In the genomic region with DNA sequence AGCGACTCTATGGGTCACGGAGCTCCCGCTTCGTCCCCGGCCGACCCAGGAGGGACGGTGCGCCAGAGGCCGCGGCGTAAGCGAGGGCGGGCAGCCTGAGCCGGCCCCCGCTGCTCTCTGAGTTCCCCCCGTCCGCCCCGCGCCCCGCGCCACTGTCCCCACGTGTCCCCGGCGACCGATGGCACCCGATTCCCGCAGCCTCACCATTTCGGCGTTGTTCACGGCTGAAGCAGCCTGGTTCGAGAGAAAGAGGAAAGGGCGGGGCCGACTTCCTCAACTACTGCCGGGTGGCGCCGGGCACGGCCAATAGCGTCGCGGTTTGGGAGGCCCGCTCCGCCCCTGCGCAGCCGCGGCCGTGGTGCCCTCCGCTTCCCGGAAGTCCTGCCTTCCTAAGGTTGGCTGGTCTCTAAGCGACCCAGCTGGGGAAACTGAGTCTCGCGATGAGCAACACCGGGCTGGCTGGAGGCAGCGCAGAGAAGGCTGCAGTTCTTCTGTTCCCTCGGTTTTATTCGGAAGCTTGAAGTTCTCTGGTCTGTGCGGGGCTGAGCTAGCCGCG, we compare ENCODE assay signal across 8 mouse cellular contexts. TPM values are rescaled to one million over a fixed set of nuclear protein-coding genes. Genes with fewer than 3 reads are reported as not detected.
DNase-seq lines count a peak whose midpoint lies in the region; ATAC-seq lines count a peak whose summit lies in the region.

A gene (plus strand): TSS at position 469 of the 556 bp plus-strand sequence.

- H3K4me3 ChIP-seq in hindbrain, embryonic 11.5 days (ENCODE audit: low read depth, low read length), result peak within 1 kb of the TSS; percentile 83

- peaks cover 15% of the 10 kb centered on the region for H3K36me3 ChIP-seq in hindbrain, embryonic 11.5 days (ENCODE audit: control insufficient read depth, insufficient read depth, low read length)

- peak within 1 kb of the TSS; percentile 91 for H3K4me2 ChIP-seq in hindbrain, embryonic 11.5 days (replicated peaks; ENCODE audit: low read depth, low read length)

- peak within 1 kb of the TSS; percentile 91 for H3K9ac ChIP-seq in hindbrain, embryonic 11.5 days (ENCODE audit: low read depth, low read length)

- peak within 1 kb of the TSS; percentile 73 for H3K27ac ChIP-seq in hindbrain, embryonic 11.5 days (ENCODE audit: low read depth, low read length)

- no peaks in the 10 kb centered on the region for H3K9me3 ChIP-seq in hindbrain, embryonic 11.5 days (ENCODE audit: control insufficient read depth, low read length)

- under 1% methylated on average over 54 of the region's 58 CpGs for WGBS in hindbrain, embryonic 11.5 days

- H3K4me1 ChIP-seq in hindbrain, embryonic 11.5 days (replicated peaks; ENCODE audit: control insufficient read depth, insufficient read depth, low read length), result peaks cover 13% of the 10 kb centered on the region

- no peaks in the 10 kb centered on the region for H3K27me3 ChIP-seq in hindbrain, embryonic 11.5 days (ENCODE audit: control insufficient read depth, insufficient read depth, low read length)

- ATAC-seq in hindbrain, embryonic 11.5 days (ENCODE audit: low FRiP score), result peak; percentile 84

- peak; percentile 97 for DNase-seq in MN1 (ENCODE audit: low spot score)
- peak; percentile 89 for DNase-seq in cerebellum, adult 9-10 months
- DNase-seq in frontal cortex, adult 2 months (ENCODE audit: extremely low spot score in 1 of 2, low spot score in 1 of 2), result peak; percentile 84 to 94
- DNase-seq in hindbrain, embryonic 11.5 days (ENCODE audit: low spot score), result peak; percentile 93
- peak; percentile 89 to 92 for DNase-seq in layer of hippocampus, postnatal 10 days (ENCODE audit: low spot score in 2 of 2)
- DNase-seq in lung, postnatal 10 days, result peak; percentile 96
- peak; percentile 91 for DNase-seq in ovary, postnatal 36 days (ENCODE audit: low spot score)
- peak; percentile 91 for DNase-seq in thymus, postnatal 25 days

RNA-seq across cellular contexts. Expression of the gene that starts here (rescaled TPM):
- 110 and 113 TPM in 2 replicates for polyA plus RNA-seq in frontal cortex, adult 2 months (2012; rRNA removed)
- 147 and 149 TPM in 2 replicates for polyA plus RNA-seq in hindbrain, embryonic 11.5 days (2014; fragmentation: Nextera tagmentation; extraction: Ambion mirVana)
- 100 to 1,000 TPM in 1 of 2 experiments, 10 to 100 TPM in 1; 87.7 to 102 TPM for total RNA-seq in layer of hippocampus, postnatal 10 days (2021)

Comparison
In these comparisons a context has a peak if more than half of its experiments do, and no peak if none do; other contexts are left out.
1. Peak in every context shown above with its lines: DNase-seq, ATAC-seq, H3K4me3 ChIP-seq and H3K27ac ChIP-seq.